Mouse (Mus musculus) kidney, adult 2 months (tissue): ENCODE measurements around the gene Kdm1a.

Experiments used
- CTCF ChIP-seq: fragments of 200-500 bp; conservative IDR thresholded peaks from 2 replicates; pipeline ENCODE4 v1.5.1; 2011; ENCODE audit warnings: low read depth, mild to moderate bottlenecking, control low read depth, low read length, moderate library complexity, mixed read lengths; ENCODE audit not compliant: insufficient read depth, insufficient read length
- POLR2A ChIP-seq: fragments of 200-500 bp; IDR thresholded peaks from one replicate; pipeline ENCODE4 v1.6.1; 2011; ENCODE audit warnings: low read depth, low read length, control low read depth

GRCm38 (mm10) chr4:136613657-136614056 is 11.1 kb upstream of the Kdm1a start:
- TF ChIP-seq POLR2A = no peak
- no peak for TF ChIP-seq CTCF
